Mouse (Mus musculus): ENCODE measurements around the gene Gucy2d.

- peak; percentile 17; the same call in 1 of the 2 replicates for TF ChIP-seq CTCF (IDR thresholded peaks at IDR 0.05)
- no peak for TF ChIP-seq EP300 (IDR thresholded peaks at IDR 0.05)
Observed at GRCm38 (mm10) chr7:98504726-98505314, 64.6 kb downstream of the Gucy2d start.
